Mouse (Mus musculus): ENCODE results near the gene Tbl2.

GRCm38 (mm10) chr5:135134534-135134933 lies 14.9 kb upstream of the Tbl2 start:
- TF ChIP-seq POLR2A (IDR thresholded peaks at IDR 0.05; ENCODE audit: low read depth, low read length), result no peak
- TF ChIP-seq CTCF (conservative IDR thresholded peaks at IDR 0.05; ENCODE audit: insufficient read depth, insufficient read length, low read depth, low read length), result peak; percentile 59
